Mouse (Mus musculus): ENCODE results near the gene Clip1. TPM values are rescaled to one million over a fixed set of nuclear protein-coding genes. Genes with fewer than 3 reads are reported as not detected.

Clip1 gene
- polyA plus RNA-seq, 1 experiment from 2014 or later: 15.7 TPM

DNA sequence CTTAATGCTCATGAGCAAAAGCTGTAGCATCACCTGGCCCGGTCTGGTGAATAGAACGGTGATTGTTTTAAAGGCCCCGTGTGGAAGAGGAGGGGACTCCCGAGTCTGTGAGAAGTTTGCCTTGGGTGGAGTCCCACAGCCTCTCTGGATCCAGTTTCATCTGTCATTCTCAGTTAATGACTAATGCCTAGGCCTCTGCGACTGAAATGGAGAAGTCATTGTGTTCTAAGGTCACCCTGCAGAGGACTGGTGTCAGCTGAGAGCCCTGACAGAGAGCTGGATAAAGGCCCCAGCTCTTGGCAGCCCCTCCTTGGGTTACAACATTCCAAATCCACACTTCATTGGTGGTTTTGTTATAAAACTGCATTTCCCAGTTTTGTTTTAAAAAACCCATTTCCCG lies 10.1 kb upstream of the Clip1 start:
- 28% methylated on average over 6 of the region's 6 CpGs for WGBS

DNA sequence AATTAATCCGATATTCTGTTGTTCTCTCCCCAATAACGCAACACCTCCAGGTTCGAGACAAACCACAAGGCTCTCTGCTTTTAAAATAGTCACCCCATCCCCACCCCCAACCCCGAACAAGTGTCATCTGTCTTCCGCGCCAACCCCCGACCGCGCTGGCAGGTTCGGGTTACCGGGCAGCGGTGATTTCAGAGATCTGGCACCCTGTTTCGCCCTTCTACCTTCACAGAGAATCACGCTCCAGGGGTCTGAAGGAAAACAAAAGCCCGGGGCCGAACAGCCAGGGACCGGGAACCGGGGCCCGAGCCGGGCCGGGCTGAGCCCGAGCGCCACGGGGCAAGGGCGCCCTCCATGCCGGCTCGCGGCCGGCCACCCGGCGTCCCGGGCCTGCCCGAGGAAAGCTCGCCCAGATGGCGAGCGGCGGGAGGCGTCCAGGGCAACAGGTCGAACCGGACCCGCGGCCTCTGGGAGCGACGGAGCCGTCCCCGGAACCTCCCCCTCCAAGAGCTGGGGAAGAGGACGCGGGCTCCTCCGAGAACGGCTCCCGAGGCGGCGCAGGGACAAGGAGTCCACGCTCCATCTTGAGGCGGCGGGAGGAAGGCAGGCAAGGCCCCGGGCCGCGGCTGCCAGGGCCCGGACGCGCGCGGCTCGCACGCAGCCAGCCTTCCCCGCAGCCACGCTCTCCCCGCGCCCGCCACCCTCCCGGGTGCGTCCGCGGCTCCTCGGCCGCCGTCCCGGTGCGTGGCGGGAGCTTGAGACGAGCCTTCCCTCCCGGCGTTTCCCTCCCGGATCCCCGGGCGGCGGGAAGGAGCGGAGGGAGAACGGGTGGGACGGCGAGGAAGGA lies 819 bp downstream of the Clip1 start:
- ATAC-seq: peak; percentile 62
- no peak for TF ChIP-seq CTCF (IDR thresholded peaks at IDR 0.05; ENCODE audit: low read depth)
- under 1% methylated on average over 79 of the region's 92 CpGs for WGBS
- H3K4me3 ChIP-seq (ENCODE audit: low read depth, low read length): peak overlapping the region; percentile 84
- peak overlapping the region; percentile 96 for H3K4me2 ChIP-seq (replicated peaks; ENCODE audit: low read depth)
- H3K27me3 ChIP-seq (replicated peaks; ENCODE audit: control insufficient read depth, insufficient read depth, low read length): no peaks in the 10 kb centered on the region
- H3K9me3 ChIP-seq (ENCODE audit: control insufficient read depth): no peaks in the 10 kb centered on the region
- peak overlapping the region; percentile 89 for H3K9ac ChIP-seq (ENCODE audit: low read depth, low read length)
- H3K4me1 ChIP-seq (replicated peaks; ENCODE audit: control insufficient read depth, insufficient read depth, low read length): no peaks in the 10 kb centered on the region; the same call in 1 of the 2 replicates
- peak overlapping the region; percentile 93 for H3K27ac ChIP-seq (ENCODE audit: low read depth, low read length)
- no peaks in the 10 kb centered on the region for H3K36me3 ChIP-seq (ENCODE audit: control insufficient read depth, insufficient read depth)

More for the DNA sequence above, 10.1 kb upstream of the Clip1 start:
- Histone ChIP-seq H3K9me3 (ENCODE audit: control insufficient read depth) (no peaks in the 10 kb centered on the region), H3K4me1 (replicated peaks; ENCODE audit: control insufficient read depth, insufficient read depth, low read length) (no peaks in the 10 kb centered on the region), H3K9ac (ENCODE audit: low read depth, low read length) (no peak overlapping the region), H3K27ac (ENCODE audit: low read depth, low read length) (no peak overlapping the region), H3K27me3 (replicated peaks; ENCODE audit: control insufficient read depth, insufficient read depth, low read length) (no peaks in the 10 kb centered on the region), H3K4me2 (replicated peaks; ENCODE audit: low read depth) (0 out of 2 replicates have a peak overlapping the region, but pooled peaks have one; percentile 7), H3K36me3 (ENCODE audit: control insufficient read depth, insufficient read depth) (peaks cover 11% of the 10 kb centered on the region), H3K4me3 (ENCODE audit: low read depth, low read length) (no peak overlapping the region)
- TF ChIP-seq CTCF (IDR thresholded peaks at IDR 0.05; ENCODE audit: low read depth): no peak
- ATAC-seq: 0 out of 2 replicates have a peak, but pooled peaks have one; percentile 35

DNA sequence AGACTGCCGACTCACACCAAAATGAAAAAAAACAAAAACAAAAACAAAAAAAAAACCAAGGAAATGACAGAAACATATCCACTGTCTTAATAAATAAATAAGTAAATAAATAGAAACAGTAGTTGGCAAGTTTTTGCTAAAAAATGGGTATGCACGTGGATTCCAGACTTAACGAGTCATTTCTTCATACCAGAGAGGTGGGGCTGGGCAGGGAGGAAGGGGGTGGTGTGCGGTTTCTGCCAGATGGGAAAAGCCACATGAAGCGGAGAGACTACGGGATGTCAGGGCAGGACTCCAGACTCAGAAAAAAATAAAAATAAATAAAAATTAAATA lies 1.4 kb downstream of the Clip1 start:
- no peak for ATAC-seq
- Histone ChIP-seq H3K27ac (ENCODE audit: low read depth, low read length) (peak overlapping the region; percentile 93; the same call in 1 of the 2 replicates), H3K9ac (ENCODE audit: low read depth, low read length) (peak overlapping the region; percentile 89), H3K4me1 (replicated peaks; ENCODE audit: control insufficient read depth, insufficient read depth, low read length) (no peaks in the 10 kb centered on the region; the same call in 1 of the 2 replicates), H3K4me2 (replicated peaks; ENCODE audit: low read depth) (peak overlapping the region; percentile 96), H3K9me3 (ENCODE audit: control insufficient read depth) (no peaks in the 10 kb centered on the region), H3K4me3 (ENCODE audit: low read depth, low read length) (peak overlapping the region; percentile 84), H3K36me3 (ENCODE audit: control insufficient read depth, insufficient read depth) (no peaks in the 10 kb centered on the region), H3K27me3 (replicated peaks; ENCODE audit: control insufficient read depth, insufficient read depth, low read length) (no peaks in the 10 kb centered on the region)
- WGBS: 7% methylated on average over 6 of the region's 6 CpGs
- no peak for TF ChIP-seq CTCF (IDR thresholded peaks at IDR 0.05; ENCODE audit: low read depth)

DNA sequence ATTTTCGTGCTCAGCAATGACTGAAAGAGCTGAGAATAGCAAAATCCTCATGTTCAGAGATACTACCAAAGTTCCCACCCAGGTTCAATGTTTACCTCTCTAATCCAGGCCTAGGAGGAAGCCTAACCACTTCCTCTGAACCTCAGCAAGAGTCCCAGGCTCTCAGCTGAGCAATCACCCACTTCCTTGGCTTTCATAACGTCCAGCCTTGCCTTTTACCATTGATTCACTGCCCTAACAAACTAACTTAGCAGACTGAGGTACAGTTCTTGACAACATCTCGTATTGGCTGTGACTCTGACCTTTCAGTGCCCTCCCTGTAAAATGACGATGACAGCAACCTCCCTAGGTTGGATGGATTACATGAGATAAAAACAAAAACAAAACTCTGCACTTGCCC lies 2.0 kb downstream of the Clip1 start:
- H3K4me2 ChIP-seq (replicated peaks; ENCODE audit: low read depth): peak overlapping the region; percentile 96; the same call in 1 of the 2 replicates
- WGBS: 35% methylated on average over 4 of the region's 4 CpGs
- no peaks in the 10 kb centered on the region for H3K36me3 ChIP-seq (ENCODE audit: control insufficient read depth, insufficient read depth)
- no peaks in the 10 kb centered on the region for H3K27me3 ChIP-seq (replicated peaks; ENCODE audit: control insufficient read depth, insufficient read depth, low read length)
- H3K9me3 ChIP-seq (ENCODE audit: control insufficient read depth): no peaks in the 10 kb centered on the region
- peak overlapping the region; percentile 21; the same call in 1 of the 2 replicates for H3K27ac ChIP-seq (ENCODE audit: low read depth, low read length)
- H3K4me1 ChIP-seq (replicated peaks; ENCODE audit: control insufficient read depth, insufficient read depth, low read length): no peaks in the 10 kb centered on the region; the same call in 1 of the 2 replicates
- ATAC-seq: no peak
- peak overlapping the region; percentile 31; the same call in 1 of the 2 replicates for H3K9ac ChIP-seq (ENCODE audit: low read depth, low read length)
- no peak for TF ChIP-seq CTCF (IDR thresholded peaks at IDR 0.05; ENCODE audit: low read depth)
- H3K4me3 ChIP-seq (ENCODE audit: low read depth, low read length): no peak overlapping the region

DNA sequence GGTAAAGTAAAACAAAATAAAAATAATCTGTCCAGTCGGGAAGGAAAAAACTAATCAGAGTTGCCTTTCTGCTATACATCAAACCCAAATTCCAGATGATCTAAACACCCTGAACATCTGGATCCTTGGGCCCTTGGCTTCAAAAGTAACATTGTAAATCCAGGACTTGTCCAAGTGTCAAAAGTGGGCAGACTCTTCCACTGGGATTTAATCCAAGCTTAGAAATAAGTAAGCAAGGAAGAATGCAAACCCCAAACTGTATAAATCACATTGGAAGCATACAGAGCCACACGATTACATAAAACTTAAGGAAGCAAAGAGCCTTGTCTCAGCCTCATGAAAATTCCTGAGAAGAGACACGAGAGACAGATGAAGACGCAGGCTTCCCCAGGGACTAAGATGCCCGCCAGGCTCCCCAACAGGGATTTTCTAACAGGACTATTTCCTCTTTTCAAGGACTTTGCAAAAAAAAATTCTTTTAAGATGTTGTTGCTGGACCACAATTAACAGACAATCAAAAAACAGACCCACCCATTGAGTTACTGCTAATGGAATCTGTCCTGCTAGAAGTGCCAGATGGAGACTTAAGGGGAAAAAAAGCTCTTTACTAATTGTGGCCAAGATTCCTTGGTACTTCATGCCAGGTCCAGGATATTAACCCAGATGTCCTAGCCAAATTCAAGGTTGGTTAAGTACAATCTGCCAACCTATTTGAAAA lies 4.7 kb downstream of the Clip1 start:
- Histone ChIP-seq H3K36me3 (ENCODE audit: control insufficient read depth, insufficient read depth) (no peaks in the 10 kb centered on the region), H3K27ac (ENCODE audit: low read depth, low read length) (no peak overlapping the region), H3K27me3 (replicated peaks; ENCODE audit: control insufficient read depth, insufficient read depth, low read length) (no peaks in the 10 kb centered on the region), H3K9me3 (ENCODE audit: control insufficient read depth) (no peaks in the 10 kb centered on the region), H3K4me1 (replicated peaks; ENCODE audit: control insufficient read depth, insufficient read depth, low read length) (no peaks in the 10 kb centered on the region; the same call in 1 of the 2 replicates), H3K9ac (ENCODE audit: low read depth, low read length) (no peak overlapping the region), H3K4me2 (replicated peaks; ENCODE audit: low read depth) (no peak overlapping the region), H3K4me3 (ENCODE audit: low read depth, low read length) (no peak overlapping the region)
- ATAC-seq: no peak
- no peak for TF ChIP-seq CTCF (IDR thresholded peaks at IDR 0.05; ENCODE audit: low read depth)
- WGBS: 41% methylated on average over 5 of the region's 5 CpGs

DNA sequence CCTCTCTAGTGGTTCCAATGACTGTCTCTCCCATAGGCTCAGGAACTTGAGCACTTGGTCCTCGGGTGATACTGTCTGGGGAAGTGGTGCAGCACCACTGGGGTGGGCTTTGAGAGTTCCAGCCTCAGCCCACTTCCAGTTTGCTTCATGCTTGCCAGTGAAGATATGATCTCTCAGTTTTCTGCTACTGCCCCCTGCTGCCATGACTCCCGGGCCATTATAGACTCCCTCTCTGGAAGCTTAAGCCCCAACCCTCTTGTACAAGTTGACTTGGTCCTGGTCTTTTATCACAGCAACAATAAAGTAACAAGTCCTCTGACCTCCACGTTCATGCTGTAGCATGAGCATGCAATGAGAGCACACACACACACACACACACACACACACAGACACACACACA lies 5.3 kb downstream of the Clip1 start:
- peak; percentile 39 for TF ChIP-seq CTCF (IDR thresholded peaks at IDR 0.05; ENCODE audit: low read depth)
- Histone ChIP-seq H3K27ac (ENCODE audit: low read depth, low read length) (no peak overlapping the region), H3K4me2 (replicated peaks; ENCODE audit: low read depth) (no peak overlapping the region), H3K4me3 (ENCODE audit: low read depth, low read length) (no peak overlapping the region), H3K27me3 (replicated peaks; ENCODE audit: control insufficient read depth, insufficient read depth, low read length) (no peaks in the 10 kb centered on the region), H3K36me3 (ENCODE audit: control insufficient read depth, insufficient read depth) (no peaks in the 10 kb centered on the region), H3K9me3 (ENCODE audit: control insufficient read depth) (no peaks in the 10 kb centered on the region), H3K4me1 (replicated peaks; ENCODE audit: control insufficient read depth, insufficient read depth, low read length) (no peaks in the 10 kb centered on the region; the same call in 1 of the 2 replicates), H3K9ac (ENCODE audit: low read depth, low read length) (no peak overlapping the region)
- WGBS: 59% methylated on average over 3 of the region's 3 CpGs
- no peak for ATAC-seq

All from intestine, postnatal 0 days (tissue).